ENCODE assay signal across 9 mouse cellular contexts in the genomic region with DNA sequence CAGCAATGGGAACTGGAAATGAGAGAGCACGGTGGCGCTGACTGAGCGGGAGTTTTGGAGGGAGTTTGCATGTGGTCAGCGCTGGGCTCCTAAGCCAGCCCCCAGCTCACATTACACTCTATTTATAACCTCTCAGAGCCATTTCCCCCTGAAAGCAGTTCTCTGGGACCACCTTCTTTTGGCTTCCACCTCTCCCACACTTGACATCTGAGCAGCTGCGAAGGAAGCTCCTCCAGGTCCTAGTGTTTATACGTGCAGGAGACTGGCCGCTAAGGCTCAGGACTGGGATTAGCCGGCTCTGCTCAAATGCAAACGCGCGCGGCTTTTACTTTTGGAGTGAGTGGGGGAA. TPM values are rescaled to one million over a fixed set of nuclear protein-coding genes. Genes with fewer than 3 reads are reported as not detected.
DNase-seq lines count a peak whose midpoint lies in the region; ATAC-seq and TF ChIP-seq lines count a peak whose summit lies in the region.
"Had no signal": no experiment of that assay in that cellular context is flagged by ENCODE, and none has a peak within 500 bp of the region (broad histone marks: within the 10 kb centered on the region; RNA-seq: fewer than 3 reads in every experiment).

A gene (plus strand): TSS at position 151 of the 349 bp plus-strand sequence.

- H3K27ac ChIP-seq in kidney, adult 2 months (ENCODE audit: insufficient read depth, low read depth, low read length): no peak within 1 kb of the TSS
- peak within 1 kb of the TSS; percentile 54 for H3K27ac ChIP-seq in embryonic facial prominence, embryonic 12.5 days
- no peak within 1 kb of the TSS for H3K27ac ChIP-seq in heart, embryonic 11.5 days (ENCODE audit: low read depth, low read length)
- H3K27ac ChIP-seq in limb, embryonic 10.5 days: peak within 1 kb of the TSS; percentile 88
- no peak within 1 kb of the TSS for H3K27ac ChIP-seq in midbrain, embryonic 12.5 days (replicated peaks)

- no peak for DNase-seq in kidney, adult 2 months
- DNase-seq in kidney, adult 8-10 months: no peak
- DNase-seq in limb, embryonic 10.5 days (ENCODE audit: low spot score): peak; percentile 83
- DNase-seq in left cerebral cortex, postnatal 14 days (ENCODE audit: low spot score in 2 of 2): no peak

- peak within 1 kb of the TSS; percentile 57 for H3K9ac ChIP-seq in embryonic facial prominence, embryonic 12.5 days
- H3K9ac ChIP-seq in heart, embryonic 11.5 days (ENCODE audit: low read depth, low read length): no peak within 1 kb of the TSS
- no peak within 1 kb of the TSS; the same call in 1 of the 2 replicates for H3K9ac ChIP-seq in midbrain, embryonic 12.5 days (replicated peaks)

- TF ChIP-seq POLR2A in kidney, adult 2 months (IDR thresholded peaks at IDR 0.05; ENCODE audit: low read depth, low read length): no peak

- no peaks in the 10 kb centered on the region for H3K4me1 ChIP-seq in kidney, adult 2 months (ENCODE audit: control insufficient read depth, insufficient read depth, low read length)
- peaks cover 15% of the 10 kb centered on the region for H3K4me1 ChIP-seq in embryonic facial prominence, embryonic 12.5 days
- peaks cover 3% of the 10 kb centered on the region; the same call in 1 of the 2 replicates for H3K4me1 ChIP-seq in heart, embryonic 11.5 days (ENCODE audit: control insufficient read depth, insufficient read depth, low read length)
- peaks cover 39% of the 10 kb centered on the region for H3K4me1 ChIP-seq in limb, embryonic 10.5 days
- H3K4me1 ChIP-seq in midbrain, embryonic 12.5 days: peaks cover 19% of the 10 kb centered on the region

- H3K4me2 ChIP-seq in embryonic facial prominence, embryonic 12.5 days (replicated peaks): peak within 1 kb of the TSS; percentile 84
- H3K4me2 ChIP-seq in heart, embryonic 11.5 days: peak within 1 kb of the TSS; percentile 91
- peak within 1 kb of the TSS; percentile 84 for H3K4me2 ChIP-seq in midbrain, embryonic 12.5 days (replicated peaks)

- H3K4me3 ChIP-seq in kidney, adult 2 months (ENCODE audit: insufficient read depth, low read depth, low read length): peak within 1 kb of the TSS; percentile 16; the same call in 1 of the 2 replicates
- H3K4me3 ChIP-seq in embryonic facial prominence, embryonic 12.5 days: peak within 1 kb of the TSS; percentile 56
- H3K4me3 ChIP-seq in heart, embryonic 11.5 days (ENCODE audit: low read depth, low read length): peak within 1 kb of the TSS; percentile 48
- peak within 1 kb of the TSS; percentile 78 for H3K4me3 ChIP-seq in limb, embryonic 10.5 days
- peak within 1 kb of the TSS; percentile 47 for H3K4me3 ChIP-seq in midbrain, embryonic 12.5 days

- ATAC-seq in embryonic facial prominence, embryonic 12.5 days (ENCODE audit: insufficient number of reproducible peaks, insufficient read depth, low FRiP score, low TSS enrichment): peak; percentile 84
- peak; percentile 69 for ATAC-seq in heart, embryonic 11.5 days (replicated peaks; ENCODE audit: insufficient number of reproducible peaks, low FRiP score, low TSS enrichment)
- ATAC-seq in midbrain, embryonic 12.5 days (ENCODE audit: low FRiP score, low read depth): peak; percentile 74
- ATAC-seq in inflammation-experienced regulatory T-cells, adult 6 months: no peak

- no peaks in the 10 kb centered on the region for H3K27me3 ChIP-seq in kidney, adult 2 months (replicated peaks; ENCODE audit: control insufficient read depth, insufficient read depth, low read length)
- H3K27me3 ChIP-seq in embryonic facial prominence, embryonic 12.5 days: peaks cover 27% of the 10 kb centered on the region
- H3K27me3 ChIP-seq in heart, embryonic 11.5 days (ENCODE audit: control insufficient read depth, insufficient read depth, low read length): peaks cover 36% of the 10 kb centered on the region
- peaks cover 14% of the 10 kb centered on the region; the same call in 1 of the 2 replicates for H3K27me3 ChIP-seq in limb, embryonic 10.5 days (ENCODE audit: low read depth, poor library complexity, severe bottlenecking)
- H3K27me3 ChIP-seq in midbrain, embryonic 12.5 days: peaks cover 36% of the 10 kb centered on the region
- H3K27me3 ChIP-seq: CH12.LX had no signal

- no peak for TF ChIP-seq CTCF in kidney, adult 2 months (conservative IDR thresholded peaks at IDR 0.05; ENCODE audit: insufficient read depth, insufficient read length, low read depth, low read length)

- H3K9me3 ChIP-seq in embryonic facial prominence, embryonic 12.5 days: no peaks in the 10 kb centered on the region
- no peaks in the 10 kb centered on the region for H3K9me3 ChIP-seq in heart, embryonic 11.5 days (replicated peaks; ENCODE audit: control insufficient read depth, low read length)
- no peaks in the 10 kb centered on the region for H3K9me3 ChIP-seq in limb, embryonic 10.5 days (replicated peaks)
- H3K9me3 ChIP-seq in midbrain, embryonic 12.5 days: no peaks in the 10 kb centered on the region

- WGBS in kidney, adult 2 months: 1% methylated on average over 12 of the region's 12 CpGs
- WGBS in embryonic facial prominence, embryonic 12.5 days: 0% methylated on average over 12 of the region's 12 CpGs
- 3% methylated on average over 12 of the region's 12 CpGs for WGBS in heart, embryonic 11.5 days (ENCODE audit: insufficient replicate concordance)
- WGBS in limb, embryonic 10.5 days: 0% methylated on average over 12 of the region's 12 CpGs
- WGBS in midbrain, embryonic 12.5 days: 0% methylated on average over 12 of the region's 12 CpGs

- intact Hi-C loops in left cerebral cortex, postnatal 14 days (cut with DNase I): no loop called here

- no peaks in the 10 kb centered on the region for H3K36me3 ChIP-seq in kidney, adult 2 months (ENCODE audit: control insufficient read depth, insufficient read depth, low read length)
- H3K36me3 ChIP-seq in embryonic facial prominence, embryonic 12.5 days: no peaks in the 10 kb centered on the region
- no peaks in the 10 kb centered on the region for H3K36me3 ChIP-seq in heart, embryonic 11.5 days (ENCODE audit: control insufficient read depth, insufficient read depth, low read length)
- no peaks in the 10 kb centered on the region for H3K36me3 ChIP-seq in limb, embryonic 10.5 days
- no peaks in the 10 kb centered on the region for H3K36me3 ChIP-seq in midbrain, embryonic 12.5 days

RNA-seq across cellular contexts. Expression of the gene that starts here (rescaled TPM):
- 0.88 and 1.0 TPM in 2 replicates for polyA plus RNA-seq in kidney, adult 2 months (2012; rRNA removed)
- 13.1 and 13.8 TPM in 2 replicates for polyA plus RNA-seq in embryonic facial prominence, embryonic 12.5 days (2016; fragmentation: Nextera tagmentation; extraction: Ambion mirVana)
- 0.27 and 0.44 TPM in 2 replicates for polyA plus RNA-seq in heart, embryonic 11.5 days (2014; fragmentation: Nextera tagmentation; extraction: Ambion mirVana)
- polyA plus RNA-seq in limb, embryonic 10.5 days (2016; fragmentation: Nextera tagmentation; extraction: Ambion mirVana): 24.4 and 43.6 TPM in 2 replicates
- polyA plus RNA-seq in midbrain, embryonic 12.5 days (2016; fragmentation: Nextera tagmentation; extraction: Ambion mirVana): 0.79 and 0.90 TPM in 2 replicates
- polyA plus RNA-seq in inflammation-experienced regulatory T-cells, adult 6 months (2017; shearing (Covaris generic)): not detected
- under 1 TPM in 1 of 2 experiments, not detected in 1; 0.13 TPM for total RNA-seq in left cerebral cortex, postnatal 14 days (2021)
- total RNA-seq: CH12.LX had no signal

Comparison
In these comparisons a context has a peak if more than half of its experiments do, and no peak if none do; other contexts are left out.
1. Peak in ATAC-seq, H3K4me3 ChIP-seq and H3K4me2 ChIP-seq in heart, embryonic 11.5 days; RNA of the gene not detected or under 1 TPM.
2. Peak in ATAC-seq, H3K4me3 ChIP-seq and H3K4me2 ChIP-seq in midbrain, embryonic 12.5 days; RNA of the gene not detected or under 1 TPM.
3. H3K27ac ChIP-seq: peak in embryonic facial prominence, embryonic 12.5 days (single experiment) and limb, embryonic 10.5 days (single experiment); none in kidney, adult 2 months (single experiment), heart, embryonic 11.5 days (single experiment) and midbrain, embryonic 12.5 days (single experiment).
4. H3K4me3 ChIP-seq: peak in every context shown above with its lines; median percentile 78 in limb, embryonic 10.5 days; 56 in embryonic facial prominence, embryonic 12.5 days; 48 in heart, embryonic 11.5 days; 47 in midbrain, embryonic 12.5 days; 16 in kidney, adult 2 months.
5. Peak in every context shown above with its lines, with median percentiles within 50 percentile points of each other: H3K4me2 ChIP-seq.